Mouse (Mus musculus) embryo, embryonic 11.5 days (tissue): Measurements from ENCODE around the gene Scai.
A peak's percentile ranks its signal among the peaks of the same experiment; 100 is the strongest.
"Not testable (repeated sequence)": the region's sequence is repeated elsewhere in the genome, so short reads cannot be mapped to it uniquely, and the experiment has no call there.

Experiments
- DNase-seq: peaks from one replicate; pipeline ENCODE4 v3.0.0-alpha.2; 2012; ENCODE audit warnings: low read depth, low spot score

Scai gene

DNA sequence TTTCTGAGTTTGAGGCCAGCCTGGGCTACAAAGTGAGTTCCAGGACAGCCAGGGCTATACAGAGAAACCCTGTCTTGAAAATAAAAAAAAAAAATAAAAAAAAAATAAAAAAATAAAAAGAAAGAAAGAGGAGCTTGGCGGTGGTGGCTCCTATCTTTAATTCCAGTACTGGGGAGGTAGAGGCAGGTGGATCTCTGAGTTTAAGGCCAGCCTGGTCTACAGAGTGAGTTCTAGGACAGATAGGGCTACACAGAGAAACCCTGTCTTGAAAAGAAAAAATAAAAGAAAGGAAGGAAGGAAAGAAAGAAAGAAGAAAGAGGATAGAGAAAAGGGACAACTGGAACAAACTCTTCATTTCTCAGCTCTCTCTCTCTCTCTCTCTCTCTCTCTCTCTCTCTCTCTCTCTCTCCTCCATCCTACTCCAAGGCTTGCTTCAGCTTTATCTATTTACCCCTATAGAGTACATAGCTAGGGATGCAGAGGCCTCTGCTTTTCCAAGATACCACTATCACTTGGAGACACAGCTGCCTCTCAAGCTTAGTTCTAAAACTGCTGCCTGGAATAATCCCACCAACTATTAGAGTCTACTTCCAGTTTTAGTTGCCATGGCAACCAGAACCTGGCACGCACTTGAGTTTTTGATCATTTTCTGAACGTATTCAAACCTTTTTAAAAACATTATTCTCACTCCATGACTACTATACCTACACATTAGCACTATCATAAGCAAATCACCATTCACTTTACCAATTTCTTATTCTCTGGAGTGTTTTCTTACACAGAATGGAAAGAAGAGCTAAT lies 60.8 kb downstream of the Scai start:
- DNase-seq = no peak

- DNase-seq = no peak
Observed at GRCm38 (mm10) chr2:39124167-39124566, 66.4 kb downstream of the Scai start.

- DNase-seq = no peak
Observed at GRCm38 (mm10) chr2:39121137-39121536, 69.4 kb downstream of the Scai start.

DNA sequence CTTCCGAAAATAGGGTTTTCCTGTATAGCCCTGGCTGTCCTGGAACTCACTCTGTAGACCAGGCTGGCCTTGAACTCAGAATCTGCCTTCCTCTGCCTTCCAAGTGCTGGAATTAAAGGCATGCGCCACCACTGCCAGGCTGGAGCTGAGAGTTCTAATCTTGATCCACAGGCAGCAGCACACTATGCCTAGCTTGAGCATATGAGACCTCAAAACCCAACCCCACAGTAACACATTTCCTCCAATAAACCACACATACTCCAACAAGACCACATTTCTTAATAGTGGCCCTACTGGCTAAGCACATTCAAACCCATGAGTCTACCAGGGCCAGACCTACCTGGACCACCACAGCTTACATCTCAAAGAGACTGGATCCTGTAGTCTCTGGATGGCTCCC lies 74.0 kb downstream of the Scai start:
- DNase-seq = no peak

GRCm38 (mm10) chr2:39114093-39114492 lies 76.4 kb downstream of the Scai start:
- DNase-seq = no peak

GRCm38 (mm10) chr2:39110514-39110913 lies 80.0 kb downstream of the Scai start:
- no peak for DNase-seq

GRCm38 (mm10) chr2:39109712-39110111 lies 80.8 kb downstream of the Scai start:
- DNase-seq = not testable (repeated sequence)

- DNase-seq = not testable (repeated sequence)
Observed at GRCm38 (mm10) chr2:39099951-39100350, 90.6 kb downstream of the Scai start.

GRCm38 (mm10) chr2:39097993-39098392 lies 92.5 kb downstream of the Scai start:
- DNase-seq = no peak

GRCm38 (mm10) chr2:39091966-39092365 lies 98.6 kb downstream of the Scai start:
- DNase-seq = no peak

DNA sequence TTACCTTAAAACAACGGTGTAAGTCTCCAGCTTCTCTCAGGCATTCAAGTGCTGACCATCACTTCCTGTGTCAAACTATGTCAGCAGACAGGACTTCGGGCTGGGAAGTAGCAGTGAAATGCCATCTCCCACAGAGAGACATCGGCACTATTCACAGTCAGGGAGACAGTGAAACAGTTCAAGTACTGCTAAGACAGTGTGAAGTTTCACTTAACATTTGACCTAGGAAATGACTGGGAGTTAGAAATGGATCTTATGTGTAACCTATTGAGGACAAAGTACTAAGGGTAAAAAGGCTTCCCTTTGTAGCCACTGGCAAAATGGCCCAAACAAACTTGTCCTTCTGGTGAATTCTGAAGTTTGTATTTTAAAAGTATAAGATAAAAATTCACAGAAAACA lies 107.8 kb downstream of the Scai start:
- no peak for DNase-seq

- no peak for DNase-seq
Observed at GRCm38 (mm10) chr2:39070666-39071065, 119.9 kb downstream of the Scai start.

- no peak for DNase-seq
Observed at GRCm38 (mm10) chr2:39069096-39069495, 121.4 kb downstream of the Scai start.

DNA sequence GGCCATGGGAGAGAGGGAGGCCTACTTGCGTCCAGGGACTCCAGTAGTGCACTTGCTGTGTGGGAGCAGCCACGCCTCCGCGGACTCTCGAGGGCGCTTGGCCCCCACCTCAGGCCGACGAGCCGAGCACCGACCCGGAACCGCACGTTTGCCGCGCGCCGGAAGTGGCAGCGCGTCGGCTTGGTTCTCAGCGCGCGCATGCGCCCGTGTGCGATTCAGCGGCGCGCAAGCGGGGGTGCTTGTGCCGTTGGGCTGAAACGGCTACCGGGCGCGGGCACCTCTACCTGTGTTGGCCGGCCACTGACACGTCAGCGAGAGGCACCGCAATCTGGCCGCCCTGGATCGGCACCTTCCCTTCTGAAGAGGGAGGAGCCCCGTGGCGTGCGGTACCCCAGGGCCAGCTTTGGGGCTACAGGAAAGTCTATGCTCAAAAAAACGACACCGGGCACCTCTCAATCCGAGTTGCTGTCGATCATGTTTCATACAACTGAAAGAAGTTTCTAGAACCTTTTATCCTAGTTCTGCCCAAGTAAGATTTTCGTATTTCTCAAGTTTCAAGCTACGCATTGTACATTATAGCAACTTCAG lies 125.0 kb downstream of the Scai start, which contains the start of gene Golga1:
TSS of gene Golga1 (minus strand) at position 142 of the 588 bp plus-strand sequence.
- peak; percentile 86 for DNase-seq

GRCm38 (mm10) chr2:39064687-39065399 lies 125.7 kb downstream of the Scai start:
- no peak for DNase-seq

DNA sequence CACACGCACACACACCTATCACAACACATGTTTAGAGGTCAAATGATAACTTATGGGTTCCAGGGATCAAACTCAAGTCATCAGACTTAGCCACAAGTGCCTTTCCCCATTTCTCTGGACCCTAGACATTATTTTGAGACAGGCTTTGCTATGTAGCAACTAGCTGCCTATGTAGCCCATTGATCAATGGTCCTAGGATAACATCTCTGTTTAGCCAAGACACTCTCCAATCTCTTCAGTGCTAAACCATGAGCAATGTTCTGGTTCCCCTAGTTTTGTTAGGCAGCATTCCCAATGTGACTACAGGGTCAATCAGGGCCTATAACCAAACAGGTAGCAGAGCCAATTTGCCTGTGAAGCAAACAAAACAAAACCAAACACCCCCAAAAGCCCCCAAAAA lies 142.0 kb downstream of the Scai start:
- no peak for DNase-seq

- DNase-seq = no peak
Observed at GRCm38 (mm10) chr2:39040215-39040614, 150.3 kb downstream of the Scai start.

DNA sequence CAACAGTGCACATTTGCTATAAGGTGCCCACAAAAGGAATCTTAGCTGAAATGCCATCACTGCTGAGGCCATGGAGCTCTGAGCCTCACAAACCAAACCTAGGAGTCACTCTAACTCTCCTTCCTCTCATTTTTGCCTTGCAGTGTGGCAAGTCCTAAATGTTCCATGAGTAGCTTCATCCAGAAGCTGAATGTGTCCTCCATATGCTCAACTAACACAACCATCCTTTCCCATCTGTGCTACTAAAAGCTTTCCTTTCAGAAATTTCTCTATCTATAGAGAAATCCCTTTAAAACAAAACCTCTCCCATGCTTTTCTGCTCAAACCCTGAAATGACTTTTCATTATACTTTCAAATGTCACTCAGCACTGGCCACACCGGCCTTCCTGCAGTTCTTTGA lies 158.9 kb downstream of the Scai start:
- no peak for DNase-seq

- DNase-seq = no peak
Observed at GRCm38 (mm10) chr2:39020004-39020403, 170.5 kb downstream of the Scai start.

- no peak for DNase-seq
Observed at GRCm38 (mm10) chr2:39016581-39016980, 174.0 kb downstream of the Scai start.
